Mouse (Mus musculus) embryonic facial prominence, embryonic 15.5 days (tissue): ENCODE results near the gene Aurkaip1. TPM values are rescaled to one million over a fixed set of nuclear protein-coding genes. Genes with fewer than 3 reads are reported as not detected.
A peak's percentile ranks its signal among the peaks of the same experiment; 100 is the strongest.

Experiments
- ATAC-seq: fragments of 200-750 bp; cut with Nextera tagmentation; 2 replicates; pipeline ENCODE4 v1.8.0; 2017; ENCODE audit warnings: low read depth, moderate TSS enrichment; ENCODE audit not compliant: insufficient number of reproducible peaks, low FRiP score, low TSS enrichment
- H3K27ac ChIP-seq: fragments of 300-500 bp; sonication (generic); replicated peaks from 2 replicates; pipeline ENCODE4 v1.5.1; 2015; ENCODE audit warnings: mild to moderate bottlenecking, inconsistent platforms
- H3K27me3 ChIP-seq: fragments of 300-500 bp; sonication (generic); 2 replicates; pipeline ENCODE4 v1.6.1; 2015; ENCODE audit warnings: inconsistent platforms
- H3K36me3 ChIP-seq: fragments of 300-500 bp; sonication (generic); 2 replicates; pipeline ENCODE4 v1.6.1; 2015; ENCODE audit warnings: mild to moderate bottlenecking, inconsistent platforms
- H3K4me1 ChIP-seq: fragments of 300-500 bp; sonication (generic); 2 replicates; pipeline ENCODE4 v1.6.1; 2015; ENCODE audit warnings: inconsistent platforms
- H3K4me2 ChIP-seq: fragments of 300-500 bp; sonication (generic); replicated peaks from 2 replicates; pipeline ENCODE4 v1.6.1; 2015; ENCODE audit warnings: mild to moderate bottlenecking, inconsistent platforms
- H3K4me3 ChIP-seq: fragments of 300-500 bp; sonication (generic); replicated peaks from 2 replicates; pipeline ENCODE4 v1.5.1; 2015; ENCODE audit warnings: mild to moderate bottlenecking, inconsistent platforms
- H3K9ac ChIP-seq: fragments of 300-500 bp; sonication (generic); 2 replicates; pipeline ENCODE4 v1.6.1; 2015; ENCODE audit warnings: inconsistent platforms
- H3K9me3 ChIP-seq: fragments of 300-500 bp; sonication (generic); replicated peaks from 2 replicates; pipeline ENCODE4 v1.6.1; 2016; ENCODE audit warnings: inconsistent platforms
- WGBS: fragments of 180-500 bp; shearing (Covaris S2); methylation state at CpG from one replicate; pipeline ENCODE4 v1.1.7; 2015; 5-methylcytosine and 5-hydroxymethylcytosine counted together
- polyA plus RNA-seq: library from polyadenylated mRNA; unstranded; fragments of >200 nt; fragmentation: Nextera tagmentation; extraction: Ambion mirVana; gene quantifications from 2 replicates; pipeline ENCODE4 v1.2.1, GENCODE M21; 2015

Aurkaip1 gene
- polyA plus RNA-seq, 1 experiment from 2014 or later = 142 TPM

GRCm38 (mm10) chr4:155793730-155794129 lies 37.3 kb upstream of the Aurkaip1 start:
- no peaks in the 10 kb centered on the region; the same call in 1 of the 2 replicates for H3K27me3 ChIP-seq
- H3K36me3 ChIP-seq = no peaks in the 10 kb centered on the region
- H3K9ac ChIP-seq = no peak overlapping the region
- no peak overlapping the region for H3K4me2 ChIP-seq
- no peak overlapping the region for H3K4me3 ChIP-seq
- no peaks in the 10 kb centered on the region for H3K9me3 ChIP-seq
- H3K27ac ChIP-seq = no peak overlapping the region
- no peak for ATAC-seq
- 81% methylated on average over 2 of the region's 2 CpGs for WGBS
- H3K4me1 ChIP-seq = no peaks in the 10 kb centered on the region

GRCm38 (mm10) chr4:155802075-155802474 lies 29.0 kb upstream of the Aurkaip1 start:
- 94% methylated on average over 1 of the region's 1 CpGs for WGBS
- no peaks in the 10 kb centered on the region for H3K27me3 ChIP-seq
- no peak overlapping the region for H3K9ac ChIP-seq
- H3K36me3 ChIP-seq = peaks cover 11% of the 10 kb centered on the region
- no peak overlapping the region for H3K4me3 ChIP-seq
- H3K27ac ChIP-seq = no peak overlapping the region
- no peaks in the 10 kb centered on the region for H3K9me3 ChIP-seq
- no peak for ATAC-seq
- no peak overlapping the region for H3K4me2 ChIP-seq
- peaks cover 21% of the 10 kb centered on the region for H3K4me1 ChIP-seq

GRCm38 (mm10) chr4:155802741-155803339 lies 28.2 kb upstream of the Aurkaip1 start, which contains the start of gene Mrpl20:
Mrpl20 (plus strand) TSS chr4:155802878.
- Histone ChIP-seq H3K9me3 (no peaks in the 10 kb centered on the region), H3K9ac (peak within 1 kb of the TSS; percentile 74), H3K27me3 (no peaks in the 10 kb centered on the region), H3K4me2 (peak within 1 kb of the TSS; percentile 69), H3K36me3 (peaks cover 17% of the 10 kb centered on the region), H3K27ac (peak within 1 kb of the TSS; percentile 71), H3K4me3 (peak within 1 kb of the TSS; percentile 74), H3K4me1 (peaks cover 21% of the 10 kb centered on the region)
- WGBS = 7% methylated on average over 12 of the region's 12 CpGs
- peak; percentile 53 for ATAC-seq

- H3K9me3 ChIP-seq = no peaks in the 10 kb centered on the region
- peaks cover 21% of the 10 kb centered on the region for H3K4me1 ChIP-seq
- peak; percentile 96 for ATAC-seq
- peak overlapping the region; percentile 71 for H3K27ac ChIP-seq
- H3K4me2 ChIP-seq = peak overlapping the region; percentile 69
- H3K9ac ChIP-seq = peak overlapping the region; percentile 74
- H3K4me3 ChIP-seq = peak overlapping the region; percentile 74
- peaks cover 23% of the 10 kb centered on the region for H3K36me3 ChIP-seq
- no peaks in the 10 kb centered on the region for H3K27me3 ChIP-seq
- under 1% methylated on average over 58 of the region's 58 CpGs for WGBS
These were observed 27.6 kb upstream of the Aurkaip1 start for GRCm38 (mm10) chr4:155803340-155804041.

GRCm38 (mm10) chr4:155807841-155808240 lies 23.2 kb upstream of the Aurkaip1 start:
- 83% methylated on average over 3 of the region's 3 CpGs for WGBS
- peaks cover 48% of the 10 kb centered on the region for H3K36me3 ChIP-seq

GRCm38 (mm10) chr4:155811929-155812664 lies 19.0 kb upstream of the Aurkaip1 start, which contains the start of gene Ccnl2:
Ccnl2 (plus strand) TSS chr4:155812489.
- Histone ChIP-seq H3K27me3 (no peaks in the 10 kb centered on the region), H3K36me3 (peaks cover 72% of the 10 kb centered on the region), H3K9ac (peak within 1 kb of the TSS; percentile 100), H3K4me1 (peaks cover 20% of the 10 kb centered on the region), H3K9me3 (no peaks in the 10 kb centered on the region), H3K27ac (peak within 1 kb of the TSS; percentile 96), H3K4me3 (peak within 1 kb of the TSS; percentile 100), H3K4me2 (peak within 1 kb of the TSS; percentile 79)
- under 1% methylated on average over 59 of the region's 60 CpGs for WGBS
- peak; percentile 100 for ATAC-seq

More at GRCm38 (mm10) chr4:155807841-155808240, 23.2 kb upstream of the Aurkaip1 start:
- Histone ChIP-seq H3K9me3 (no peaks in the 10 kb centered on the region), H3K4me2 (no peak overlapping the region), H3K4me3 (no peak overlapping the region), H3K27ac (no peak overlapping the region), H3K27me3 (no peaks in the 10 kb centered on the region), H3K9ac (no peak overlapping the region), H3K4me1 (peaks cover 25% of the 10 kb centered on the region)
- ATAC-seq = no peak

- under 1% methylated on average over 48 of the region's 49 CpGs for WGBS
- ATAC-seq = peak; percentile 6; the same call in 1 of the 2 replicates
- H3K4me3 ChIP-seq = peak overlapping the region; percentile 100
These were observed 18.3 kb upstream of the Aurkaip1 start for GRCm38 (mm10) chr4:155812665-155813181.

GRCm38 (mm10) chr4:155817533-155817932 lies 13.5 kb upstream of the Aurkaip1 start:
- no peak for ATAC-seq
- Histone ChIP-seq H3K4me1 (peaks cover 13% of the 10 kb centered on the region), H3K4me2 (no peak overlapping the region), H3K27me3 (no peaks in the 10 kb centered on the region), H3K27ac (no peak overlapping the region), H3K9me3 (no peaks in the 10 kb centered on the region), H3K36me3 (peaks cover 86% of the 10 kb centered on the region), H3K9ac (no peak overlapping the region), H3K4me3 (no peak overlapping the region)
- WGBS = 87% methylated on average over 4 of the region's 4 CpGs

More at GRCm38 (mm10) chr4:155812665-155813181, 18.3 kb upstream of the Aurkaip1 start:
- H3K4me1 ChIP-seq = peaks cover 20% of the 10 kb centered on the region
- no peaks in the 10 kb centered on the region for H3K9me3 ChIP-seq
- H3K9ac ChIP-seq = peak overlapping the region; percentile 100
- peak overlapping the region; percentile 96 for H3K27ac ChIP-seq
- no peaks in the 10 kb centered on the region for H3K27me3 ChIP-seq
- H3K36me3 ChIP-seq = peaks cover 73% of the 10 kb centered on the region
- peak overlapping the region; percentile 79 for H3K4me2 ChIP-seq

GRCm38 (mm10) chr4:155821025-155821424 lies 10.0 kb upstream of the Aurkaip1 start:
- no peak for ATAC-seq
- 78% methylated on average over 7 of the region's 7 CpGs for WGBS
- Histone ChIP-seq H3K9ac (no peak overlapping the region), H3K4me1 (no peaks in the 10 kb centered on the region), H3K9me3 (no peaks in the 10 kb centered on the region), H3K4me3 (no peak overlapping the region), H3K4me2 (no peak overlapping the region), H3K27ac (no peak overlapping the region), H3K36me3 (peaks cover 94% of the 10 kb centered on the region), H3K27me3 (no peaks in the 10 kb centered on the region)

- Histone ChIP-seq H3K9ac (no peak overlapping the region), H3K27me3 (no peaks in the 10 kb centered on the region), H3K36me3 (peaks cover 87% of the 10 kb centered on the region), H3K4me1 (no peaks in the 10 kb centered on the region), H3K9me3 (no peaks in the 10 kb centered on the region), H3K4me2 (no peak overlapping the region), H3K4me3 (no peak overlapping the region), H3K27ac (no peak overlapping the region)
- WGBS = 94% methylated on average over 16 of the region's 16 CpGs
- no peak for ATAC-seq
These were observed 7.6 kb upstream of the Aurkaip1 start for GRCm38 (mm10) chr4:155823443-155823842.

- Histone ChIP-seq H3K27me3 (no peaks in the 10 kb centered on the region), H3K9me3 (no peaks in the 10 kb centered on the region), H3K4me1 (peaks cover 29% of the 10 kb centered on the region), H3K4me2 (no peak overlapping the region), H3K36me3 (peaks cover 34% of the 10 kb centered on the region), H3K9ac (no peak overlapping the region), H3K27ac (no peak overlapping the region), H3K4me3 (no peak overlapping the region)
- 83% methylated on average over 4 of the region's 4 CpGs for WGBS
- no peak for ATAC-seq
These were observed 1.2 kb upstream of the Aurkaip1 start for GRCm38 (mm10) chr4:155829866-155830265.
